Mouse (Mus musculus) lung, adult 2 months (tissue): ENCODE measurements around the gene Cmtm4.

Experiments
- CTCF ChIP-seq: fragments of 200-500 bp; IDR thresholded peaks from 2 replicates; pipeline ENCODE4 v1.5.1; 2011; ENCODE audit warnings: mild to moderate bottlenecking, low read length, control low read depth; ENCODE audit not compliant: insufficient read depth
- POLR2A ChIP-seq: fragments of 200-500 bp; IDR thresholded peaks from 2 replicates; pipeline ENCODE4 v1.6.1; 2011; ENCODE audit warnings: low read depth, mild to moderate bottlenecking, control low read depth, low read length, borderline replicate concordance; ENCODE audit errors: extremely low read depth

DNA sequence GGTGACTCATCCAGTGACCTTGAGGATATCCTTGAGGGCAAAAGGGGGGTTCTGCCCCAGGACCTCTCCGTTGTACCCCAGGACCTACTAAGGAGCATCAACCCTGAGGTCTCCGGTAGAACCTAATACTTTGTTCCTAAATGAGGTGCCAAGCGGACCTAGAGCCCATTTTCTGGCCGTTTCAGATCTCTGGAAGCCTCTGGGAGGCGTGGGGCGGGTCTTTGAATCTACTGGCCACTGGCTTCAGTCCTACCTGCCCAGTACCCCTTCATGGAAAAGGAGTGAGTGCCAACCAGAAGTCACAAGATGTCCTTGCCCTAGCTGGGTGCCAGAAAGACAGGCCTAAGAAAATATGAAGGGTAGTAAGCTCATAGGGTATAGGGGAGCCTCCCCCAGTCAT lies 53.9 kb downstream of the Cmtm4 start:
- TF ChIP-seq CTCF (no peak), POLR2A (no peak)
